Comparison of ENCODE assay signal across 18 mouse cellular contexts in the genomic region with DNA sequence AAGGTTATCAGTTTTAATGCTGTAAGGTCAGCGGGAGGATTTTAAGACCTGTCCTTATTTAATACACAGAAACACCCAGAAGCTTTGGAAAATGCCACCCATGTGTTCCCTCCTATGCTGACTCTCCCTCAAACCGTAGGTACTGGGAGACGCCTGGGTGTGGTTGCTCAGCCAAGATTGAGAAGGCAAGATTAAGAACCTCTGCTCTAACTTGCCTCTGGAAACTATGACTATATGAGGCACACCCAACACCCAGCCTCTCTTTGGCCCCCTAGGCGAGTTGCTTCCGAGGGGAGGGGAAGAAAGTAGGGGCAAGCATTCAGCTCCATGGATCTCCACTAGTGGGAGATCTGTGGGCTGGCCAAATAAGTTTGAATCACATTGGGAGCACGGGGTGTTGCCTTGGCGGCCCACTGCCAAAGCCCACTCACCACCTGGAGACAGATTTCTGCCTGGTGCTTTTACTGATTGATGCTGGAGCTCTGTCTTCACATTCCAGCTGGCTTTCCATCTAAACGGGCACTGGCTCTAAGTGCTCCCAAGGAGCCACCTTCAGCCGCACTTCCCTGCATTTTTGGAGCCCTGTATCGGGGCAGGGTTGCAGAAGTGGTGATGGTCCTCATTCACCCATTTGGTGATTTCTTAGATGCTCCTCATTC. TPM values are rescaled to one million over a fixed set of nuclear protein-coding genes. Genes with fewer than 3 reads are reported as not detected.
DNase-seq lines count a peak whose midpoint lies in the region; ATAC-seq lines count a peak whose summit lies in the region.
"Had no signal": no experiment of that assay in that cellular context is flagged by ENCODE, and none has a peak within 500 bp of the region (broad histone marks: within the 10 kb centered on the region; RNA-seq: fewer than 3 reads in every experiment).

No protein-coding gene starts in this region.

- peak overlapping the region; percentile 61 for H3K27ac ChIP-seq in liver, embryonic 13.5 days
- no peak overlapping the region for H3K27ac ChIP-seq in limb, embryonic 10.5 days
- H3K27ac ChIP-seq: forebrain, embryonic 13.5 days had no signal

- DNase-seq in right cerebral cortex, postnatal 25 days, result peak; percentile 60
- DNase-seq in right cerebral cortex, postnatal 4 days, result no peak
- peak; percentile 53 for DNase-seq in liver, embryonic 13.5 days
- no peak for DNase-seq in limb, embryonic 10.5 days (ENCODE audit: low spot score)
- no peak for DNase-seq in kidney, postnatal 25 days
- no peak for DNase-seq in adrenal gland, postnatal 36 days
- DNase-seq: adrenal gland, postnatal 14 days; cerebellum, adult 2 months; heart, postnatal 36 days; kidney, postnatal 4 days; lung, adult 18-20 months; thymus, postnatal 14 days had no signal

- WGBS in liver, embryonic 13.5 days (ENCODE audit: insufficient replicate concordance), result 59% methylated on average over 10 of the region's 10 CpGs
- 89% methylated on average over 10 of the region's 10 CpGs for WGBS in limb, embryonic 10.5 days

- no peaks in the 10 kb centered on the region for H3K36me3 ChIP-seq in liver, embryonic 13.5 days
- H3K36me3 ChIP-seq in limb, embryonic 10.5 days, result no peaks in the 10 kb centered on the region

- peak; percentile 65 for ATAC-seq in erythroid progenitor cell, adult 5-6 weeks (replicated peaks; ENCODE audit: low FRiP score, poor library complexity, severe bottlenecking)
- ATAC-seq in liver, embryonic 13.5 days (ENCODE audit: low read depth), result peak; percentile 62
- ATAC-seq: forebrain, embryonic 13.5 days had no signal

- peak overlapping the region; percentile 48 for H3K9ac ChIP-seq in liver, embryonic 13.5 days
- H3K9ac ChIP-seq: forebrain, embryonic 13.5 days had no signal

- H3K4me1 ChIP-seq in liver, embryonic 13.5 days (replicated peaks), result peaks cover 85% of the 10 kb centered on the region
- H3K4me1 ChIP-seq in limb, embryonic 10.5 days, result no peaks in the 10 kb centered on the region
- H3K4me1 ChIP-seq: forebrain, embryonic 13.5 days had no signal

- H3K4me3 ChIP-seq in liver, embryonic 13.5 days (replicated peaks), result 0 out of 2 replicates have a peak overlapping the region, but pooled peaks have one; percentile 7
- H3K4me3 ChIP-seq in limb, embryonic 10.5 days, result no peak overlapping the region
- H3K4me3 ChIP-seq: forebrain, embryonic 13.5 days; megakaryocyte, embryonic 14.5 days had no signal

- peak overlapping the region; percentile 51 for H3K4me2 ChIP-seq in liver, embryonic 13.5 days
- H3K4me2 ChIP-seq: forebrain, embryonic 13.5 days had no signal

- no peaks in the 10 kb centered on the region for H3K27me3 ChIP-seq in liver, embryonic 13.5 days
- no peaks in the 10 kb centered on the region for H3K27me3 ChIP-seq in limb, embryonic 10.5 days (ENCODE audit: low read depth, poor library complexity, severe bottlenecking)
- H3K27me3 ChIP-seq: forebrain, embryonic 13.5 days had no signal

- no peaks in the 10 kb centered on the region for H3K9me3 ChIP-seq in liver, embryonic 13.5 days (replicated peaks)
- no peaks in the 10 kb centered on the region for H3K9me3 ChIP-seq in limb, embryonic 10.5 days (replicated peaks)
- H3K9me3 ChIP-seq: forebrain, embryonic 13.5 days had no signal

RNA-seq across cellular contexts. Expression of gene Calm5, which starts 9.1 kb away (rescaled TPM):
- total RNA-seq in erythroid progenitor cell, adult 5-6 weeks (2015; ENCODE audit: low replicate concordance), result not detected in 2 replicates
- total RNA-seq in erythroid progenitor cell, adult 5-6 weeks (2017; ENCODE audit: low replicate concordance), result not detected in 2 replicates
- not detected in 2 replicates for polyA plus RNA-seq in liver, embryonic 13.5 days (2015; fragmentation: Nextera tagmentation; extraction: Ambion mirVana)
- polyA plus RNA-seq in limb, embryonic 10.5 days (2016; fragmentation: Nextera tagmentation; extraction: Ambion mirVana), result not detected in 2 replicates
- total RNA-seq in adrenal gland, postnatal 36 days (2021), result not detected
- total RNA-seq: adrenal gland, postnatal 14 days; heart, postnatal 36 days had no signal
- polyA plus RNA-seq: cerebellum, adult 2 months; embryonic facial prominence, embryonic 11.5 days; forebrain, embryonic 13.5 days; gonadal fat pad, adult 2 months; intestine, embryonic 14.5 days had no signal

RNA-seq across cellular contexts. Expression of gene Calm4, which starts 25.5 kb away (rescaled TPM):
- total RNA-seq in erythroid progenitor cell, adult 5-6 weeks (2015; ENCODE audit: low replicate concordance), result not detected in 2 replicates
- not detected in 2 replicates for total RNA-seq in erythroid progenitor cell, adult 5-6 weeks (2017; ENCODE audit: low replicate concordance)
- not detected in 2 replicates for polyA plus RNA-seq in liver, embryonic 13.5 days (2015; fragmentation: Nextera tagmentation; extraction: Ambion mirVana)
- not detected in 2 replicates for polyA plus RNA-seq in limb, embryonic 10.5 days (2016; fragmentation: Nextera tagmentation; extraction: Ambion mirVana)
- not detected for total RNA-seq in adrenal gland, postnatal 36 days (2021)
- total RNA-seq: adrenal gland, postnatal 14 days; heart, postnatal 36 days had no signal
- polyA plus RNA-seq: cerebellum, adult 2 months; embryonic facial prominence, embryonic 11.5 days; forebrain, embryonic 13.5 days; gonadal fat pad, adult 2 months; intestine, embryonic 14.5 days had no signal

RNA-seq across cellular contexts. Expression of gene Net1, which starts 55.0 kb away (rescaled TPM):
- total RNA-seq in erythroid progenitor cell, adult 5-6 weeks (2015; ENCODE audit: low replicate concordance), result 133 and 156 TPM in 2 replicates
- total RNA-seq in erythroid progenitor cell, adult 5-6 weeks (2017; ENCODE audit: low replicate concordance), result 193 and 201 TPM in 2 replicates
- polyA plus RNA-seq in liver, embryonic 13.5 days (2015; fragmentation: Nextera tagmentation; extraction: Ambion mirVana), result 53.6 and 66.0 TPM in 2 replicates
- polyA plus RNA-seq in limb, embryonic 10.5 days (2016; fragmentation: Nextera tagmentation; extraction: Ambion mirVana), result 70.6 and 101 TPM in 2 replicates
- 100 to 1,000 TPM; 163 to 196 TPM for total RNA-seq in adrenal gland, postnatal 36 days (2021)

RNA-seq across cellular contexts. Expression of gene Tubal3, which starts 55.0 kb away (rescaled TPM):
- not detected in 2 replicates for total RNA-seq in erythroid progenitor cell, adult 5-6 weeks (2015; ENCODE audit: low replicate concordance)
- total RNA-seq in erythroid progenitor cell, adult 5-6 weeks (2017; ENCODE audit: low replicate concordance), result not detected in 2 replicates
- polyA plus RNA-seq in liver, embryonic 13.5 days (2015; fragmentation: Nextera tagmentation; extraction: Ambion mirVana), result not detected in 2 replicates
- polyA plus RNA-seq in limb, embryonic 10.5 days (2016; fragmentation: Nextera tagmentation; extraction: Ambion mirVana), result not detected in 2 replicates
- total RNA-seq in adrenal gland, postnatal 36 days (2021), result not detected
- total RNA-seq: adrenal gland, postnatal 14 days; heart, postnatal 36 days had no signal
- polyA plus RNA-seq: cerebellum, adult 2 months; embryonic facial prominence, embryonic 11.5 days; forebrain, embryonic 13.5 days; gonadal fat pad, adult 2 months had no signal

RNA-seq across cellular contexts. Expression of gene Calml3, which starts 58.9 kb away (rescaled TPM):
- not detected in 2 replicates for total RNA-seq in erythroid progenitor cell, adult 5-6 weeks (2015; ENCODE audit: low replicate concordance)
- not detected in 2 replicates for total RNA-seq in erythroid progenitor cell, adult 5-6 weeks (2017; ENCODE audit: low replicate concordance)
- not detected in 2 replicates for polyA plus RNA-seq in liver, embryonic 13.5 days (2015; fragmentation: Nextera tagmentation; extraction: Ambion mirVana)
- polyA plus RNA-seq in limb, embryonic 10.5 days (2016; fragmentation: Nextera tagmentation; extraction: Ambion mirVana), result not detected in 2 replicates
- total RNA-seq in adrenal gland, postnatal 36 days (2021), result under 1 TPM; 0.33 to 0.36 TPM
- total RNA-seq: adrenal gland, postnatal 14 days; heart, postnatal 36 days had no signal
- polyA plus RNA-seq: cerebellum, adult 2 months; forebrain, embryonic 13.5 days; intestine, embryonic 14.5 days had no signal

Comparison
In these comparisons a context has a peak if more than half of its experiments do, and no peak if none do; other contexts are left out.
1. DNase-seq: peak in right cerebral cortex, postnatal 25 days (single experiment) and liver, embryonic 13.5 days (single experiment); none in right cerebral cortex, postnatal 4 days (single experiment), limb, embryonic 10.5 days (single experiment), kidney, postnatal 25 days (0 of 2) and adrenal gland, postnatal 36 days (0 of 2).